Comparison of ENCODE assay signal across 8 mouse cellular contexts in genomic region chr7:45062239-45062835, GRCm38 (mm10). TPM values are rescaled to one million over a fixed set of nuclear protein-coding genes. Genes with fewer than 3 reads are reported as not detected.
A peak's percentile ranks its signal among the peaks of the same experiment; 100 is the strongest.
DNase-seq lines count a peak whose midpoint lies in the region; ATAC-seq lines count a peak whose summit lies in the region.

TSS of gene Nosip (plus strand) at chr7:45062429.
TSS of gene Prrg2 (minus strand) at chr7:45062677.

- DNase-seq in c-Kit-negative CD71-positive TER-119-positive erythroid progenitor cells, embryonic 14.5 days (ENCODE audit: low read depth, low spot score) = peak; percentile 96
- peak; percentile 96 for DNase-seq in fibroblast of lung, adult 2 months (ENCODE audit: low read depth)
- peak; percentile 96 for DNase-seq in kidney, postnatal 14 days
- DNase-seq in liver, embryonic 13.5 days = peak; percentile 93
- DNase-seq in neural tube, embryonic 10.5 days (ENCODE audit: extremely low spot score, low spot score) = peak; percentile 97

- no peaks in the 10 kb centered on the region for H3K9me3 ChIP-seq in heart, embryonic 14.5 days (ENCODE audit: control insufficient read depth, low read length)
- H3K9me3 ChIP-seq in liver, embryonic 13.5 days (replicated peaks) = no peaks in the 10 kb centered on the region
- H3K9me3 ChIP-seq in stomach, embryonic 16.5 days (replicated peaks; ENCODE audit: control insufficient read depth, low read length) = no peaks in the 10 kb centered on the region

- under 1% methylated on average over 31 of the region's 31 CpGs for WGBS in heart, embryonic 14.5 days
- WGBS in liver, embryonic 13.5 days (ENCODE audit: insufficient replicate concordance) = under 1% methylated on average over 31 of the region's 31 CpGs
- WGBS in stomach, embryonic 16.5 days = under 1% methylated on average over 31 of the region's 31 CpGs

- peak within 1 kb of the TSS; percentile 88 to 95 for H3K27ac ChIP-seq in heart, embryonic 14.5 days (replicated peaks in 1 of 2; ENCODE audit: control insufficient read depth in 1 of 2, insufficient read depth in 1 of 2, low read depth in 2 of 2, low read length in 2 of 2)
- H3K27ac ChIP-seq in liver, embryonic 13.5 days = peak within 1 kb of the TSS; percentile 74
- H3K27ac ChIP-seq in stomach, embryonic 16.5 days (ENCODE audit: low read length) = peak within 1 kb of the TSS; percentile 91

- H3K9ac ChIP-seq in heart, embryonic 14.5 days (ENCODE audit: low read length) = peak within 1 kb of the TSS; percentile 78
- H3K9ac ChIP-seq in liver, embryonic 13.5 days = peak within 1 kb of the TSS; percentile 64
- H3K9ac ChIP-seq in stomach, embryonic 16.5 days (ENCODE audit: low read length) = peak within 1 kb of the TSS; percentile 77

- no peaks in the 10 kb centered on the region for H3K27me3 ChIP-seq in heart, embryonic 14.5 days (ENCODE audit: control insufficient read depth, insufficient read depth, low read length)
- H3K27me3 ChIP-seq in liver, embryonic 13.5 days = no peaks in the 10 kb centered on the region
- no peaks in the 10 kb centered on the region for H3K27me3 ChIP-seq in stomach, embryonic 16.5 days (ENCODE audit: control insufficient read depth, insufficient read depth, low read length)

- peak within 1 kb of the TSS; percentile 68 for H3K4me2 ChIP-seq in heart, embryonic 14.5 days (ENCODE audit: low read length)
- H3K4me2 ChIP-seq in liver, embryonic 13.5 days = peak within 1 kb of the TSS; percentile 78
- peak within 1 kb of the TSS; percentile 60 for H3K4me2 ChIP-seq in stomach, embryonic 16.5 days (ENCODE audit: low read depth, low read length)

- H3K4me1 ChIP-seq in heart, embryonic 14.5 days (ENCODE audit: control insufficient read depth in 2 of 2, insufficient read depth in 2 of 2, low read length in 2 of 2) = peaks cover 5 to 13% of the 10 kb centered on the region in 2 experiments; a peak in 3 of 4 replicates
- H3K4me1 ChIP-seq in liver, embryonic 13.5 days (replicated peaks) = peaks cover 51% of the 10 kb centered on the region
- H3K4me1 ChIP-seq in stomach, embryonic 16.5 days (ENCODE audit: control insufficient read depth, insufficient read depth, low read length) = peaks cover 16% of the 10 kb centered on the region

- peak within 1 kb of the TSS; percentile 76 to 94 for H3K4me3 ChIP-seq in heart, embryonic 14.5 days (ENCODE audit: control insufficient read depth in 1 of 2, insufficient read depth in 1 of 2, low read depth in 1 of 2, low read length in 2 of 2)
- peak within 1 kb of the TSS; percentile 73 for H3K4me3 ChIP-seq in liver, embryonic 13.5 days (replicated peaks)
- H3K4me3 ChIP-seq in stomach, embryonic 16.5 days (replicated peaks; ENCODE audit: low read length) = peak within 1 kb of the TSS; percentile 69

- peak; percentile 96 for ATAC-seq in CD4-positive, CD25-positive, alpha-beta regulatory T cell, adult 4 months
- ATAC-seq in heart, embryonic 14.5 days (ENCODE audit: insufficient number of reproducible peaks, insufficient read depth, low FRiP score, low read depth) = peak; percentile 79
- ATAC-seq in liver, embryonic 13.5 days (ENCODE audit: low read depth) = peak; percentile 88
- peak; percentile 91 for ATAC-seq in stomach, embryonic 16.5 days (ENCODE audit: insufficient read depth, low FRiP score)

- no peaks in the 10 kb centered on the region; the same call in 1 of the 2 replicates for H3K36me3 ChIP-seq in heart, embryonic 14.5 days (ENCODE audit: control insufficient read depth, insufficient read depth, low read length)
- no peaks in the 10 kb centered on the region for H3K36me3 ChIP-seq in liver, embryonic 13.5 days
- H3K36me3 ChIP-seq in stomach, embryonic 16.5 days (ENCODE audit: control insufficient read depth, insufficient read depth, low read length) = no peaks in the 10 kb centered on the region

RNA-seq across cellular contexts. Expression of gene Nosip, which starts in this region (rescaled TPM):
- polyA plus RNA-seq in CD4-positive, CD25-positive, alpha-beta regulatory T cell, adult 4 months (2017; shearing (Covaris generic)) = 100 to 1,000 TPM; 158 to 199 TPM
- polyA plus RNA-seq in heart, embryonic 14.5 days (2014; fragmentation: Nextera tagmentation; extraction: Ambion mirVana) = 48.5 and 53.8 TPM in 2 replicates
- polyA plus RNA-seq in liver, embryonic 13.5 days (2015; fragmentation: Nextera tagmentation; extraction: Ambion mirVana) = 31.5 and 32.0 TPM in 2 replicates
- 55.7 TPM in 2 replicates for polyA plus RNA-seq in stomach, embryonic 16.5 days (2015; fragmentation: Nextera tagmentation; extraction: Ambion mirVana)

RNA-seq across cellular contexts. Expression of gene Prrg2, which starts in this region (rescaled TPM):
- 1 to 10 TPM; 1.7 to 2.8 TPM for polyA plus RNA-seq in CD4-positive, CD25-positive, alpha-beta regulatory T cell, adult 4 months (2017; shearing (Covaris generic))
- polyA plus RNA-seq in heart, embryonic 14.5 days (2014; fragmentation: Nextera tagmentation; extraction: Ambion mirVana) = 13.4 and 14.5 TPM in 2 replicates
- 7.1 and 7.8 TPM in 2 replicates for polyA plus RNA-seq in liver, embryonic 13.5 days (2015; fragmentation: Nextera tagmentation; extraction: Ambion mirVana)
- polyA plus RNA-seq in stomach, embryonic 16.5 days (2015; fragmentation: Nextera tagmentation; extraction: Ambion mirVana) = 24.7 and 27.4 TPM in 2 replicates

Comparison
In these comparisons a context has a peak if more than half of its experiments do, and no peak if none do; other contexts are left out.
1. Peak in every context shown above with its lines: DNase-seq, ATAC-seq, H3K4me3 ChIP-seq and H3K27ac ChIP-seq.